Mouse (Mus musculus) spleen, postnatal 36 days (tissue): Measurements from ENCODE around the gene Nol9.

Source experiments
- DNase-seq, 2 experiments: peaks; one replicate each; pipeline ENCODE4 v3.0.0; 2022; ENCODE audit warnings: low spot score in 2 of 2, mixed read lengths in 1 of 2

Nol9 gene

DNA sequence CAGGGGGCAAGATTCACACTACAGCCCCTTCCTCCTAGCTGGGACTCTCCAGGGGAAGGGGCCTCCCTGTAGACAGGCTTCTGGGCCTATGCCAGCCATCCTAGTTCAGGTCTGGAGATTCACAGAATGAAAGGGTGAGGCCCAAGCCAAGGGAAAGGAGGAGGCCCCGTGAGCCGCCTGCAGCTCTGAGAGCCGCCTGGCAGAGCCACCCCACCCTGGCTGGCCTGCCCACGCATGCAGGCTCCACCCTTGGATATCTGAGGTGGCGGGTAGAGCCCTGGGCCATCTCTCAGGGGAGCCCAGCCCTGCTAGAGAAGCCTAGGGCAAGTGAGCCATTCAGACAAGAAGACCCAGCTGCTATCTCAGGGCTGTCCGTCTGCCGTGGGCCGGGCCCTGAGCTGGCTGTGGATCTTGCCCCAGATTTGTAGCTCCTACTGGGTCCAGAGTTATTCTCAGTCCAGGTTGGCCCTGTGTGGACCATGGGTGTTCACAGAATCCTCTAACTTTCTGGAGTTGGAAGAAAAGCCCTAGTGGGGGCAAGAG lies 53.7 kb downstream of the Nol9 start:
- peak; percentile 55 to 56 for DNase-seq

DNA sequence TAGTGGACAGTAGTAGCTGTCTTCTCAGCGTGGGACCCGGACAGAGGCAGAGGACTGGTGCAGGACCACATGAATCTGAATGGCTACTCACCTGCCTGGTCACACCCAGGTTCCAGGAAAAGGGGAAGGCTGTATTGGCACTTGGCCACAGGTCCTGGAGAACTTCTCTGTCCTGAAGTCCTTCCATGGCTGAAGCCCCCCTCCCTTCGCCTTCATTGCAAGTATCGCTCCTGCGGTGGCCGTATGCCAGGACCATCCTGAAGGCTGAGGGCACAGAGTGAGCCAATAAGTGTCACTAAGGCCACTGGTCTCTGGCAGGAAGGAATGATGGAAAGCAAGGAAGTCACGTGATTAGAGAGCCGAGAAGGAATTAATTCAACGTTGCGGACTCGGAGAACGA lies 55.1 kb downstream of the Nol9 start:
- no peak for DNase-seq

DNA sequence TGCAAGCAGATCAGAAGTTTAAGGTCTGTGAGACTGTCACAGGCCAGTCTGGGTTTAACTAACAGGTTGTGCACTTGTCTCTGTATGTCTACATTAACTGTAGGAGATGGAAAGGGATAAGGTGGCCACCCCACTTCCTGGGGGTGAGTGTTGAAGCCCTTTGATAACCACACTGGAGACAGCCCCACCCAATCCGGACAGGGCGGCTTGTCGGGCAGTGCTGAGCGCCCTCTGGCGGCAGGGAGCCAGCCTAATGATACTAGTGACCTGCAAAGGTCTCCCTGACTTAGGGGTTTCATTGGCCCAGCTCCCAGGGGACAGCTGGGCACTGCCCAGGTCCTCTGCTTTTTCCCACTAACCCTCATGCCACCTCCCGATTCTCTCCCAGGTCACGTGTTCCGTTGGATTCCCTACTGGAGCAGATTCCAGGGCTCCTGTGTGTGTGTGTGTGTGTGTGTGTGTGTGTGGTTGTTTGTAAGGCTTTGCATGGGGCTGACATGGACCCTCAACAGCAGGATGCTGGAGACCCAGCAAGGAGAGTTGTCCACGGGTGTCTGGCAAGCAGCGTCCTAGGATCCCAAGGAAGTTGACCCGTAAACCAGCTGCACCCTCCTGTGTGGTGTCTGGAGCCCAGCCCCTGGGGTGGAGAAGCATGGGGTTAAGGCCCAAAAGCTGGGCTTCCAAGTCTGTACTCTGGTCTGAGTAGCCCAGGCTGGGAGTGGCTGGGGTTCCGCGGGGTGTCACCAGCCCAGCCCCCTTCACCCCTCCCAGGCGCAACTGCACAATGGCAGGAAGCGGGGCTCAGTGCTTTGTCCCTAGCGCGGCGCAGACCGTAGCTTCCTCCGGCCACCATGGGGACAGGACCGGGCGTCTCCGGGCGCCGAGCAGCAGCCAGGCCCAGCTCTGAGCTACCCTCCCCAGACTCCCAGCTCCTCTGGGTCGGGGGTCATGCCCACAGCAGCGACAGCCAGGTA lies 57.1 kb downstream of the Nol9 start:
- peak; percentile 74 to 81 for DNase-seq

DNA sequence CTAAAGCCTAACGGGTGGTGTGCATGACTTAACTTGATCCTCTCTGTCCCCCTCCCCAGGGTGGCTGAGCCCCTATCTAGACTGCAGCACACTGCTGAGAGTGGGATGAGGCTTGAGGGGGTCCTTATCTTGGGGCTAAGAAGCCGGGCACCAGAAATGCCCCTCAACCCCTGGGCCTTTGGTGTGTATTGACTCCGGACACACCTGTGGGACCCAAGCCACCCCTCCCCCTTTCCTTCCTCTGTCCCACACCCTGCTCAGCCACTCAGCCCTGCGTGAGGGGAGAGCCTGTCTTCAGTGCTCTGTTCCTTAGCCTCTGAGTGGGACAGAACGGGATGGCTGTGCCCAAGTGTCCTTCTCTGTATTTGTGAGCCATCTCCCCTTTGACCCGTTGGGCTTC lies 57.8 kb downstream of the Nol9 start:
- no peak for DNase-seq

DNA sequence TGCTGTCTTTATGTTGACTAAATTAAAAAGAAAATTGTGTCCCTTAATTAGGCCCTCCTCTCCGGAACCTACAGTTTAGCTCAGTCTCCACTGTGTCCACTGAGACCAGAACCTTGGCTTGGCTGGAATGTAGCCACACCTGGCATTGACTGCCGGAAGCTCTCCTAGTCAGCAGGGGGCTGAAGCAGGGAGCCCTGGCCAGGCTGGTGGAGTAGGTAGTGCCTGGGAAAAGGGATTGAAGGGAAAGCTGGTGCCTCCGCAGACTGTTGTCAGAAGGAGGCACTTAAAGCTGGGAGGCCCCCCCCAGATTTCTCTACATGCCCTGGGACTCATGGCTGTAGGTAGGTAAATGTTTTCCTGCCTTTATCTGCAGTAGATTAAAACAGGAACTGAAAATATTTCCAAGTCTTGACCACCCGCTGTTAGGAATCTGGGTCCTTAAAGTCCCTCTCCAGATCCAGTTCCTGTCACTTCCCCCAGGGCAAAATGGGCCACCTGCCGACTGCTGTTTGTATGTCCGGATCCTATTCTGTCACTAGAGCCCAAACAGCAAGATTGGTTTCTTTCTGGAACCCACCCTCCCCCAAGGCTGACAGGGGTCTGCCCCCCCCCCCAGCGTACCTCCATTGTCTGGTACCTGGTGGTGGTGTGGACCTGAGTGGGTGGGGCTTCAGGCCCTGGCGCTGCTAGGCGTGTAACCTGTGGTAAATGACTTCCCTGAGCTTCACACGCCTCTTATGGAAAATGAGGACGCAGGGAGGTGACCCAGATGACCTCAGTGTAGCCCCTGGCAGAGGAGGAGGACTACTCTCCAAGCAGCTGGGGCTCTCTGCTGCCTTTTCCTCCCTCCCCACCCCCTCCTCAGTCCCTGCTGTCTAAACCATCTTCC lies 59.0 kb downstream of the Nol9 start:
- DNase-seq = no peak

DNA sequence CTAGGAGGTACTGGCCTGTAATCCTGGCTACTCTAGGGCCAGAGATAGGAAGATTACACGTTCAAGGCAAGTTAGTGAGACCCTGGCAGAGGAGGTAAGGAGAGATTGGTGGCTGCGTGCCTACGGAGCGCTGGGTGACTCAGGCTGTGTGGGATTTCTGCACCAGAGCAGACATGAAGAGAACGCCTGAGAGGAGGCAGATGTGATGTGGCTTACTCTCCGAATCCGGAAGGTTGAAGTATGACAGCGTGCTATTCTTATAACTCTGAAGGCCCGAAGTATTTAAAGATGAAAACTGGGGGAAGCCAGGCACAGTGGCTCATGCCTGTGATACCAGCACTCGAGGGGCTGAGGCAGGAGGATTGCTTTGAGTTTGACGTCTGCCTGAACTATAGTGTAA lies 61.4 kb downstream of the Nol9 start:
- no peak for DNase-seq

DNA sequence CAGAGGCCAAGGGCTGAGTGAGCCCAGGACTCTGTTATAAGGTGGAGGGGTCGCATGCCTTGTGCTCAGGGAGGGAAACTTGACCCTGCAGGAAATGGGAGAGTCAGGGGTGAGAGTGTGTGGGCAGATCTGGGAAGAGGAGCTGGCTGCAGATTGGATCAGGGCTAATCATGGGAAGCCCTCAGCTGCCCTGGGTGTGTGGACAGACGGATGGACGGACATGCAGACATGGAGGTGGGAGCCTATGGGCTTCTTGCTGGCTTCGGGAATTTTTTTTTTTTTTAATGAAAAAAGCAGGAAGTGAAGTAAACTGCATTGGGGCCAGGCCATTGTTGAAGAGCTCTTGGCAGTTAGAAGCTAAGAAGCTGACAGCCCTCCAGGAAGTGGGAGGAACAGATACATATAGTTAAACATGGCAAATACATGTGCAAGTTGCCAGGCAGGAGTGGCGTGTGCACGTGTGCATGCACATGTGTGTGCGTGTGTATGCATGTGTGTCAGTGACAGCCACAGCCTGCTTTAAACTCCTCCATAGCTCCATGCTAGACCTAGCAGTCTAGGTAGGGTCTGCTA lies 62.0 kb downstream of the Nol9 start:
- no peak for DNase-seq

DNA sequence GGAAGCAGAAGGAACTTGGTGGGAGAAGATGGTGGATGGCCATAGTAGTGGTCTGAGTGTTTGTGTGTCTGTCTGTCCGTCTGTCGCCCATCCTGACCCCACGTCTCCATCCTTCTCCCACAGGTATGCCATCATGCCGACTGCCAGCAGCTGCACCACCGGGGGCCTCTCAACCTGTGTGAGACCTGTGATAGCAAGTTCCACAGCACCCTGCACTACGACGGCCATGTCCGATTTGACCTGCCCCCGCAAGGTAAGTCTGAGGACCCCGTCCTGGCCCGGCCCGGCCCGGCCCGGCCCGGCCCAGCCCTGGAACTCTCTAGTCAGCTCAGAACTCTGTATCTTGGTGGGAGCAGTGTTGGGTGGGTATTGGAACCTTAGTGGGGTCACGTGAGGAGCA lies 62.8 kb downstream of the Nol9 start:
- DNase-seq = no peak

DNA sequence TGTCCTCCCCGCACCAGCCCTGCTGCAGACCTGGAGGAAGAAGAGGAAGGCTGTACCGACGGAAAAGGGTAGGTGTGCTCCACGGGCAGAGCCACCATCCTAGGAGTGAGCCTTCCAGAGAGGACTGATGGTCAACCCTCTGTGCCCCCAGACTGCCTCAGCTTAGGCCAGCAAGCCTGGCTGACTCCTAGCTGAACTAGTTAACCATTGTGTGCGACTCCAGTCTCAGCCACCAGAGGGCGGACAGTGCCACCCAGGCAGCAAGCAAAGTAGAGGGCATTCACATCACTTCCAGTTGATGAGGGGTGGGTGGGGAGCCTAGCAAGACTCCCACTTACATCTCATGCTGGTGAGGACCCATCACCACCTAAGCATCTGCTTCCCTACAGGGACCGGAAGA lies 63.9 kb downstream of the Nol9 start:
- peak; percentile 61 to 64 for DNase-seq

DNA sequence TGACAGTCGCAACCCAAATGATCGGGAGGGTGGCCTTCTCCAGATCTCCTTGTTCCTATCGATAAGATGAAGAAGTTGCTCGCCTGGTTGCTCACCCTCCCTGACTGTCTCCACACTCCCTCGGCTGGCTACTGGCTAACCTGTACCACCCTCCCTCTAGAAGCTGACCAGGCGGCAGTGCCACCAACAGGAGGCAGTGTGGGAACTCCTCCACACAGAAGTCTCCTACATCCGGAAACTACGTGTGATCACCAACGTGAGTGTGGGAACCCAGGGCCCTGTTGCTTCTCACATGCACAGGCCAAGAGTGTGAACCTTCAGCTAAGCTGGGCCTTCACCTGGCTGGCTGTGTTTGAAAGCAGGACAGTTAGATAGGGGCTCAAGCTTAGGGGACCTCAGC lies 67.6 kb downstream of the Nol9 start:
- DNase-seq = no peak

DNA sequence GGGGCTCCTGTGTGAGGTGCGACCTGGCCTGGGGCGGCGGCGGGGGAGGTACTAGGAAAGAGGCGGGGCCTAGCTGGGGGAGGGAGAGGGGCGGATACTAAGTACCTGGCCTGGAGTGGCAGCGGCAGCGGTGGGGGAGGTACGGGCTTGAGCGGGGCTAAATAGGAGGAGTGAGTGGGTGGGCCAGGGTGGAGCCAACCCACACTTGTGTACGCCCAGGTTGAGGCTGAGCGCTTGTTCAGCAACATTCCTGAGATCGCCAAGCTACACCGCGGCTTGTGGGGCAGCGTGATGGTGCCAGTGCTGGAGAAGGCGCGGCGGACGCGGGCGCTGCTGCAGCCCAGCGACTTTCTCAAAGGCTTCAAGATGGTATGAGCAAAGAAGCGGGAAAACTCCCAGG lies 68.4 kb downstream of the Nol9 start:
- no peak for DNase-seq

DNA sequence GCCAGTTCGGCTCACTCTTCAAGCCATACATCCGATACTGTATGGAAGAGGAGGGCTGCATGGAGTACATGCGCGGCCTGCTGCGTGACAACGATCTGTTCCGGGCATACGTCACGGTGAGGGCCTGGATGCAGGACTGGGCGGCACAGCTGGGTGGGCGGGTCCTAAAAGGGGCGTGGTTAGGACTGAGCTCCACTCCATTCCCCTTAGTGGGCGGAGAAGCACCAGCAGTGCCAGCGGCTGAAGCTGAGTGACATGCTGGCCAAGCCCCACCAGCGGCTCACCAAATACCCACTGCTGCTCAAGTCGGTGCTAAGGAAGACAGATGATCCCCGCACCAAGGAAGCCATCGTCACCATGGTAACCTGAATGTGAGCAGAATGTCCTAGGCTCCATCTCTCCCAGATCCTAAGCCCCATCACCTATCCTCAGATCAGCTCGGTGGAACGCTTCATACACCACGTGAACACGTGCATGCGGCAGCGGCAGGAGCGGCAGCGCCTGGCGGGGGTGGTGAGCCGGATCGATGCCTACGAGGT lies 68.9 kb downstream of the Nol9 start:
- DNase-seq = no peak

DNA sequence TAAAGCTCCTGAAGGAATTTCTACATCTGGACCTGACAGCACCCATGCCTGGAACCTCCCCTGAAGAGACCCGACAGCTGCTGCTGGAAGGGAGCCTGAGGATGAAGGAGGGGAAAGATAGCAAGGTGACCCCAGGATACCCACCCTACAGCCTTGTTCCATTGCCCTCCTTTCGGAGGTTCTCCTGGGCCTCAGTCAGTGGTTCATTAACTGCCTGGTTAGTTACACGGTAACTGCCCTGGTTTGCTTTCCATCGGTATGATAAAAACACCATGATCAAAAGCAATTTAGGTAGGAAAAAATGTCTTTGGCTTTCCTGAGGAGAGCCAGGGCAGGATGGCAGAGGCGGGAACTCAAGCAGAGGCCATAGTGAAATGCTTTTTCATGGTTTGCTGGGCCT lies 69.6 kb downstream of the Nol9 start:
- DNase-seq = no peak

DNA sequence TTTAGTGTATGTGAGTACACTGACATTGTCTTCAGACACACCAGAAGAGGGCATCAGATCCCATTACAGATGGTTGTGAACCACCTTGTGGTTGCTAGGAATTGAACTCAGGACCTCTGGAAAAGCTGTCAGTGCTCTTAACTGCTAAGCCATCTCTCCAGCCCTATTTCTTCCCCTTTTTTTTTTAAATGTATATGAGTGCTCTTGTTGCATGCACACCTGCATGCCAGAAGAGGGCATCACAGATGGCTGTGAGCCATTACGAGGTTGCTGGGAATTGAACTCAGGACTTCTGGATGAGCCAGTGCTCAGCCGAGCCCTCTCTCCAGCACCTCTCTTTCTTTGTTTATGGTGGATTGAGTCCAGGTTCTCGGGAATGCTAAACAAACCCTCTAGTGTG lies 70.4 kb downstream of the Nol9 start:
- no peak for DNase-seq

DNA sequence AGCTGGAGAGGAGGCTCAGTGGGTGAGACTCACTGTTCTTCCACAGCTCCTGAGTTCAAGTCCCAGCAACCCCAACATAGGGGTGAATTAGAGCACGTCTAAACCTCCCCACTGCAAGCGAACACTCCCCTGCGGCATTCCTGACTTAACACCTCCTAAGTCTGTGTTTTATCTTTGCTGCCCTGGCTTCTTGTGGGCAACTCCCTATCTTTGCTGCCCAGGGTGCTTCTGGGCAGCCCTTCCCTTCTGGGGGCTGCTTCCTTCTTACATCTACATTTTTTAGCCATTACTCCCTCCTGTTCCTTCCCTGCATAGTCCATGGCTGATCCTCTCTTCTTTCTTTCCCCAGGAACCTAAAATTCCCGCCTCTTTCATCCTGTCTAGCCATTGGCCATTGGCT lies 71.6 kb downstream of the Nol9 start:
- no peak for DNase-seq
